Mouse (Mus musculus) cerebellum, adult 18-20 months (tissue): ENCODE results near the gene Fam98b.
A peak's percentile ranks its signal among the peaks of the same experiment; 100 is the strongest.

Source experiments
- DNase-seq, 2 experiments: peaks; one replicate each; pipeline ENCODE4 v3.0.0; 2021

Fam98b gene

DNA sequence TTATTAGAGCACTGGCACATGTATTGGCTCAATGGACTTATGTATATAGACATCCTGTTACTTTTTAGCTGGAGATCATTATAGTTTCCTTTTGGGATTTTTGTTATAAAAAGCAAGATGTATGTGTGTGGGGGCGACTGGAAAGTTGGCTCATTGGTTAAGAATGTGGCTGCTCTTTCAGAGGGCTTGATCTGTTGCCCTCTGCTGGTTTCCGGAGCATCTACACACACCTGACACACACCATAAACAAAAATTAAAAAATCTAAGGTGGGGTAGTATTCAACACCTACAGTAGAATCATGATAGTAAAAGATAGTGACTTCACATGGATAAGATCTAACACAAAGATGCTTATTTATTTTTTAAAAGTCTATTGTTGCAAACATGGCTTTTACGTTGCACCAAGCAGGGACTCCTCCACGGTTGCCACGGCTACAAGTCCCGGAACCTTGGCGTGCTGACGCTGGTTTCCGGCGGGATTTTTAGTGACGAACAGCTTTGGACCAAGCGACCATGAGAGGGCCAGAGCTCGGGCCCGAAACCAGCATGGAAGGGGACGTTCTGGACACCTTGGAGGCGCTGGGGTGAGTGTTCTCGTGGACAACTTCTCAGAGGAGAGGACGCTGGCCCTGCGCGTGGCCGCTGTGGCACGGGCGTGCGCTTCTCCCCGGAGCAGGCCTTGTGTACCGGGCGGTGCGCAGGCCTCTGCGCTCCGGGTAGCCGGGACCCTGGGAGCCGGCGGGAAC is at the start of gene Fam98b:
Gene Fam98b, plus strand, starts transcription at position 485 of the 746 bp plus-strand sequence.
- DNase-seq, result peak; percentile 82 to 89

DNA sequence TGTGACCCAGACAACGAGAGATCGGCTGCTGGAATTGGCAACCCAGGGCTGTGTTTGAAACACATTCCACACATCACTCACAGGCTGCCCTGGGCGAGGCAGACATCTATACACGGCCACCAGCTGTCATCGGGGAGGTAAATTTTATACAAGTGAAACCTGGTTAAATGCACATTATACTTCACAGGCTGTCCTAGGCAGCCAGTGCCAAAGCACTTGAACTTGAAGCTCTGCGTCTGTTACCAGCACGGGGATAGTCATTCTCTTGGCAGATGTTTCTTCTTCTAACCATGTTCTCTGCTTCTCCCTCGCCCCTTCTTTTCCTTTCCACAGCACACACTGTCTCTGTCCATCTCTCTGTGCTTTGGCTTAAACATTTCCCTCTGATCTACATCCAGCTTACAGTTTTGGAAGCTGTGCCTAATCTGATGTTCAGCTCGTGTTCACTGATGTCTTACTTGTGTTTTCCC is 48.6 kb upstream of the Fam98b start:
- no peak for DNase-seq

DNA sequence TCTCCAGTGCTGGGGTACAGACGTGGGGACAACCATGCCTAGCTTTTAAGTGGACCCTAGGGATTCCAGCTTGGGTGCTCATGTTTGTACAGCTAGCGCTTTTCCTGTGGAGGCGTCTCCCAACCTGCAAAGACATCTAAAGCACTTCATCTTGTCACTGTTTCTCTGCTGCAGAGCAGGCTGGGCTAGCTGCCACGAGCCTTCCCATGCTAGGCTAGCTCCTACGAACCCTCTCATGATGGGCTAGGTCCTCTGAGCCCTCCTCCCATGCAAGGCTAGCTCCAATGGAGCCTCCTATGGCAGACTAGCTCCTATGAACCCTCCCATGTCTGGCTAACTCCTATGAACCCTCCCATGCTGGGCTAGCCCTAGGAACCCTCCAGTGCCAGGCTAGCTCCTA is 46.2 kb upstream of the Fam98b start:
- DNase-seq, result no peak

DNA sequence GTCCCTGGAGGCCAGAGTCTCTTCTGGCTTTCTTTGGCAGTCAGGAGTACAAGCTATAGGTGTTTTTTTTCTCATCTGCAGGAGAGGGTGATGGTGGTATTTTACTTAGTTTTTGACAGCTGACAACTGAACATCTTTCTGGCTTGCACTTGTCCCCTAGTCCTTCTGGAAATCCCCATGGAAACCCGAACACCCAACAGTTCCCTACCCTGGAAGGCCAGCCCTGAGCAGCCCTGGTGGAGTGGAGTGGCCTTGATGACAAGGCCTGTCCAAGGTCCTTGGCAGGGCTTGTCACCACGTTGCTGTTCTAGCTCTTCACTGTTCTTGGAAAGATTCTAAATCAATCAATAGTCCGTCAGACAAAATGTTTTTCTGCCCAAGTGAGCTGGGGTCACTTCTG is 45.0 kb upstream of the Fam98b start:
- DNase-seq, result no peak

DNA sequence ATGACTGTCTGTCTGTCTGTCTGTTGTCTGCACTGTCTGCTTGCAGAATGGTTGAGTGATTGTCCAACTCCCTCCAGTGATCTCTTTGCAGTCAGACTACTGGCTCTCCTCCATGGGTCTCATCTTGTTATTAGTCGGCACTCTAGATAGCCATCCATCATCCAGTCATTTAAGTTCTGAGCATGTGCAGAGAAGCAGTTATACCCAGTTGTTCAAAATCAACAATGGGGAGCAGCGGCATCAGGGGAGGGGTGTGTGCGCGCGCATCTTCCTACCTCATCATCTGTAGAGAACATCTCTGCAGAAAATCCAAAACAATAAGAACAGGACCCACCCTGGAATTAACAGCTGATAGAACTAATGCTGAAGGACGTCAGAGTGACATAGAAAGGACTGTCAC is 44.5 kb upstream of the Fam98b start:
- DNase-seq, result no peak

DNA sequence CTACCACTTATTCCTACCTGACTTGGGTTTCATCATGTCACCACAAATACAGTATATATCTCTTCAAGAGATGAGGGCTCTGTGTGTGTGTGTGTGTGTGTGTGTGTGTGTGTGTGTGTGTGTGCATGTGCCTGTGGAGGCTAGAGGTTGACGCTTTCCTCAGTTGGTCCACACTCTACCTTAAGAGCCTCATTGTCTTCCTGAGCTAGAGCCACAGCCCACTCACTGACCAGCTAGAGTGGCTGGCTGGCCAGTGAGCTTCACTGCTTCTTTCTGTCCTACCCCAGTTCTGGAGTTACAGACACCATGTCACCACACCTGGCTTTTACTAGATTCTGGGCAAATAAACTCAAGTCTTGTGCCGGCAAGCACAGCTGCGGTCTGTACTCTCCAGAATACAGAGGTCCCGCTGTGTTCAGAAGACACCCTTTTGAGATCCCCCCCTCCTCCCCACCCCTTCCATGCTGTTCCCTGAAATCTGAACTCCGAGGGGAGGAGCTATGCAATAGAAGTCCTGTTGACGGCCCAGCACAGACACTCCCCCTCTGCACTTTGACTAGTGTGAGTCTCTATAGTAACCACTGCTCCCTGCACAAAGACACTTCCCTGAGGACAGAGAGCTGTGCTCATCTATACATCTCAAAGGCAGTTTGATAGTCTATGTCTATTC is 39.0 kb upstream of the Fam98b start:
- DNase-seq, result no peak

DNA sequence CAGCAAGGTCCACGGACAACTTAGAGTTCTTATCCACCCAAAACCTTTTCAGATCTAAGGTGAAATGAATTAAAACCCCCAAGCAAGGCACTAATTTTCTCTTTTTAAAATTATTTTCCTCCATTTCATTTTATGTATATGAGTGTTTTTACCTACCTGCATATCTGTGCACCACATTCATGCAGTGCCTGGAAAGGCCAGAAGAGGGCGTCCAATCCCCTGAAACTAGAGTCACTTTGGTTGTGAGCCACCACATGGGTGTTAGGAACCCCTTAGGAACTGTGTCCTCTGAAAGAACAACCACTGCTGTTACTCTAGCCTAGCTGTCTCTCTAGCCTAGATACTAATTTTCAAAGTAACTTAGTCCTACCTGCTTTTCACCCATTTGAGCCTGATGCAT is 33.4 kb upstream of the Fam98b start:
- DNase-seq, result no peak

DNA sequence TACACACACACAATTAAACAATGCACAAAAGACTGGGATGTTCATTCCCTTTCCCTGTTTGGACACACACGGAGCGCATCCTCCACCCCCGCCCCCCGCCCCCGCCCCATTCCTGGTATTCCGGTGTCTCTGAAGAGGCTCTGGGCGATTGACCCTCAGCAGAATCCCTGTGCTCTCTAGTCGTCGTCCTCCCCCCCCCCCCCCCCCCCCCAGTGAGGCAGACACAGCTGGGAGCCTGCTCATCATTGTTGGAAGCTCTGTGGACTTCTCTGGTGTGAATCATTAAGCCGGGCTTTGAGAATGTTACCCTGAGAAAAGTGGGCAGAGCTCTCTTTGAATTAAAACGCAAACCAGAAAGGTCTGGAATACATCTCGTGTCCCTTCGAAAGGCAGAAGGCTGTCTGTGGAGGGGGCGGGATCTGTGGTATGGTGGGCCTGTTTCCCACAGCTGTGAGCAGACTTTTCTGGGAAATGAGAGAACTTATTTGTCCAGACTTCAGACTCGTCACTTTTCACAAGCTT is 31.8 kb upstream of the Fam98b start:
- DNase-seq, result no peak

DNA sequence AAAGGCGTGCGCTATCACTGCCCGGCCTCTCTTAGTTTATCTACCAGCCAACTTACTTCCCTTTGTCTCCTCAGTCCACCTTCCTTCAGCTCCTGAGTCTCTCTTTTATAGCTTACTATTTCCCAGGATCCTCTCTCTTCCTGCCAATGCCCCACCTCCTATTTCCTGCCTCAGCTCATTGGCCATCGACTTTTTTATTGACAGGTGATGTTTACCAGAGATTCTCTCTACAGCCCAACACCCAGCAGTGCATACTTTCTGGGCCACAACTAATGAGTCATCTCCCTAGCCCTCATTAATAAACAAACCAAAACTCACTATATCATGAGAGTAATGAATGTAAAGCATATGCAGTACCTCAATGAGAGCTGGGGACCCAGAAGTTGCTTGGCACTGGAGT is 30.0 kb upstream of the Fam98b start:
- DNase-seq, result no peak

DNA sequence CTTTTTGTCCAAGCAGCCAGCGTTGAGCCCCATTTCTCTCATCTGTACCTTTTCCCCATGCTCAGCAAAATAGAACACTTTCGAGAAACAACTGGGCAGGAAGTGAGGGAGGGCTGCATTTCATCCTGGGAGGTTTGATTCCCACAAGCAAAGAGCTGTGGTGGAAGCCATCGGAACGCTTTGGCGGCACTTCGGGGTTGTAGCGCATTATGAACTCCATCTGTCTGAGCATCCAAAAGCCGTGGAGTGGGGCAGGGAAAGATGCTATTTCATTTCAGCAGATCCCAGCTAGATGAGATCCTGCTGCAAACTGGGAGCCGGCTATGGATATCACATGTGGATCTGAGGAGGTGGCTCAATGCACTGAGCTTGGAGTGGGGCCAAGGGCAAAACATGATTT is 26.9 kb upstream of the Fam98b start:
- no peak for DNase-seq

DNA sequence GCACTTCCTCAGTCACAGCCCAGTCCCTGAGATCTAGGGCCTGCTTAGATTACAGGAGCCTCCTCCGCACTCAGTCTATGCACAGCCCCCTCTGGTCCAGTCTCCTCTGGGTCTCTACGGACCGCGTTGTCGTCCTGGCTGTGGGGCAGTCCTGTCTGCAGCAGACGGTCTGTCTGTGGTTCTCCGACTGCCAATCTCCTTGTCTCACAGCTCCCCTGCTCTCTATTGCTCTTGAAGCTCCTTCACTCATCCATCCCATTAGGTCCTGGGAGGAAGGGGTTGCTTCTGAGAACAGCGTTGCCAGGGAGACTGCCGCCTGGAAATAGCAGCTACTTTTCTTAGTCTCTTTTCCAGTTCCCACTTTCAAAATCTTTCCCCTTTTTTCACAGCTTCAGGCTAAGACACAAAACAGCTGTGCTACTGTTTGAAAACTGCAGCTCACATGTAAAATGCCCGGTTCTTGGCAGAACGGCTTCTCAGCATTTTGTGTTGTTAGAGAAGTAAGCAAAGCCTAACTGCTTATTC is 20.9 kb upstream of the Fam98b start:
- DNase-seq, result no peak

DNA sequence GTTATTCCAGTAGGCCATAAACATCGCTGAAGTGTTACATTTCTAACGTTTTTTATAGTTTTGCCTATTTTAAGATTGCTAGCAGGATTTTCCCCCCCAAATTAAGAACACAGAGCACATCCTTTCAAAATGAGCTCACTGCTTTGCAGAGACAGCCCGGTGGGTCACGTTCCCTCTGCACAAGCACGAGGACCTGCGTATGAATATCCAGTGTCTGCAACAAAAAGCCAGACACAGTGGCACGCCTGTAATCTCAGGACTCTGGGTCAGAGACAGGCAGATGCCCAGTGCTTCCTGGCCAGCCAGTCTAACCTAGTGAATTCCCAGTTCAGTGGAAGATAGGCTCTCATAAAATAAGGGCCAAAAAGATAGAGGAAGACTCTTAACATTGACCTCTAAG is 19.3 kb upstream of the Fam98b start:
- no peak for DNase-seq

DNA sequence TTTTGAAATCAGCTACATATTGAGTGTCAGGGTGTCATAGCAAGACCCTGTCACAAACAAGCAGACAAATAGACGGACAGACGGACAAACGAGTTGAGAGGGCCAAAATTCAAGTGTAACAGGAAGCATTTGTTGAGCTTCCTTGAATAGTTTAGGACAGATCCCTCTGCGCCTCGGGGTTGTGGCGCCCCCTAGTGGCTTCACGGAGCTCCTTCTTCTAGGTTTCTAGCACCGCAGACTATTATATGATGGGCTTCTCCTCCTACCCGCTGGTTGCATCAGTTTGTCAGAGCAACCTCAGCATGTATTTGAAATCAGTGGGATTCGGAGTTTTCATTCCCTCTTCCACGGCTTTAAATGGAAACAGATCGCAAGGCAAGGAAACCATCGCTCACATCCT is 18.3 kb upstream of the Fam98b start:
- DNase-seq, result peak; percentile 72 to 84

DNA sequence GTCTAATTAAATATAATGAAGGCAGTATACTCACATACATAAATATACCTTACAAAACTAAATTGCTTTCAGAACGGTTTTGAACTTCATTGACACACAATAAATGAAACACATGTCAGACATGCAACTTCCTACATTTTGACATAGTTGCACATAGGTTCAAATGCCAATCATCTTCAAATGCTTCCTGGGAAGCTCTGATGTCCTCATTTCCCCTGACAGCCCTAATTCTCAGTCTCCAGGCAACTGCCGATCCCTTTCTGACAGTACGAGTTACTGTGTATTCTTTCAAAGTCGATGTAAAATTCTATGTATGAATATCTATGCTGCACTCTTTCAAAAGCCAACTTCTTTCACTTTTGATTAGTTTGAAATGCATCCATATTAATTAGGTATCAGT is 7.6 kb upstream of the Fam98b start:
- no peak for DNase-seq

DNA sequence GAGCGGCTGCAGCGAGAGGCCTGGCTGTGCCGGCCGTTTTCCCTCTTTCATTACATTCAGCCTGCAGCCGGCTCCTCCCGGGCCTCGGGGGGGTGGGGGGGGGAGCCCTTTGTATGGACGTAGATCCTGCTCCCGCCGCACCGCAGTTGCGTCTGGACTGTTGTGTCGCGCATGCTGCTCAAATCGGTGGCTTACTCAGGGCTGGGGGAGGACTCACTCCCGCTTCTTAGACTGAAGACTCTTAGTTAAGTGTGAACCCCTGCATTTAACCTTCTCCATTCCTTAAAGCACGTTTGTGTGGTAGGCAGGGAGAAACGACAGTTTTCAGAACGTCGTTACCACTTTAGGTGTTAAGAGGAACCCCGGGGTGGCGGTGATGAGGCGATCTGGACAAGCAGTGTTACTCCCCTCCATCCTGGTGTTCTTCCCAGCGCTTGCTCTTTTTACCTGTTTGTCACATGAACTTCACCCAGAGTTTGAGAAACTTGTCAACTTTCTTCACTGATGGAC is 517 bp downstream of the Fam98b start:
- no peak for DNase-seq

DNA sequence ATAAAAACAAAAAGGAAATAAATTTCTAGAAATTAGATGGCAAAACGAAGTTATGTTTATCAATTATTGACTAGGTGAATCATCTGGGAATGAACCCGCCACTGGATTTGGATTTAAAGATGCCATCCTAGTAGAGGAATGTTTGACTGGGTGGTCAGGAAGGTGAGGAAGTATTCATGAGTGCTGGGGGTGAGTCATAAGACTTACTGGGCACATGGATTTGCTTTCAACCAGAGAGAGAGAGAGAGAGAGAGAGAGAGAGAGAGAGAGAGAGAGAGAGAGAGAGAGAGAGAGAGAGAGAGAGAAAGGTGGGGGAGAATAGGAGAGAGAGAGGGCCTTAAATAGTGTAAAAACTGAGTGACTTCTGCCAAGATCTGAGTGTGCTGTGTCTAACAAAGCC is 5.9 kb downstream of the Fam98b start:
- no peak for DNase-seq

DNA sequence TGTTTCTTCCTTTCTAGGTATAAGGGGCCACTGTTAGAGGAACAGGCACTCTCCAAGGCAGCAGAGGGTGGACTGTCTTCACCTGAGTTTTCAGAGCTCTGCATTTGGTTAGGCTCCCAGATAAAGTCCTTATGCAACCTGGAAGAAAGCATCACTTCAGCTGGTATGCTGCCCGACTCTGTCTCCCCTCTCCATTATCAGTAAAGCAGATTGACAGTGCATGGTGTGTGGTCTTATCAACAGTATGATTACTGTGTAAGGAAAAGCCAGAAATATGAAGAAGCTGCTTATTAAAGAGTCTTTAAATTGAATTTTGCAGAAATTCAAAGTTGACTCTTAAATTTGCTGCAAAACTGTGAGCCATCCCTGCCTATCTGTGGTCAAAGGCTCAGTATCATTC is 8.1 kb downstream of the Fam98b start:
- no peak for DNase-seq

DNA sequence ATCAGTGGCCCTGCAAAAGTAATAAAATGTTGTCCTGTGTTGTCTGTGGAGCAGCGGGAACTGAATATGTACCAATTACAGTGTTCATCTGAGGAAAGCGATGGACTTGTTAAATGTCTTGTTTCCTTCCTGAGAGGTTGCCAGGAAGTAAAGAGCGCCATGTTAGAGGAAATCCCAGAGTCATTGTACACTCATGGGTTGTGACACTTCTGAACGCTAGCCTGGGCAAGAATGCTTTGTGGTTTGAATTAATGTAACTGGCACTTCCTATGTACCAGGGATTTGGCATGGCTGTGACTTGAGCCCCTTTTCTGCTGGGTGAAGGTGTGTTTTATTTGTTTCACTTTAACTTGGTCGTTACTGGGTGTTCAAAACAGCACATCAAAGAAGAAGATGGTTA is 12.6 kb downstream of the Fam98b start:
- DNase-seq, result no peak

DNA sequence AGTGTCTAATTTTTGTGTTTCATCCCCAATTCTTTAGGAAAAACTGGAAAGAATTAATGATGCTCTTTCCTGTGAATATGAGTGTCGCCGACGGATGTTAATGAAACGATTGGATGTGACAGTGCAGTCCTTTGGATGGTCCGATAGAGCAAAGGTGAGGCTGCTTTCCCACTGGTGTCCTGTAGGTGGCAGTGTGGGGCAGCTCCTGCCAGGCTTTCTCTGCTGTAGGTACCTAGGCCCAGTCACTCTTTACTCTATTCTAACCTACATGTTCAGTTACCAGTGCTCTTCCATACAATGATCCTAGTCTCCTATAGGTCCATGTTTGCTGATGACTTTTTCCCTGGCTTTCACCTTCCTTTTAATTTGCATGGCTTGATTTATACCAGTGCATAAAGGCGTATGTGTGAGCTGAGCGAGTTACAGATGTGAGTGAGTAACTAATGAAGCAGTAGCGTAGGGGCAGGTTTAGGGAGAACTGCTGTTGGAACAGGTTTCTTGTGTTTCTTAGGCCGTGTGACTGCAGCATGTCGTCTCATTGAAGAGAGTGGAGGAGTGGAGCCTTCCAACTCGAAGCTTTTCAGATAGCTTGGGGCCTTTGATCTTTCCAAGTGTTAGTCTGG is 14.4 kb downstream of the Fam98b start:
- peak; percentile 67 to 78 for DNase-seq

DNA sequence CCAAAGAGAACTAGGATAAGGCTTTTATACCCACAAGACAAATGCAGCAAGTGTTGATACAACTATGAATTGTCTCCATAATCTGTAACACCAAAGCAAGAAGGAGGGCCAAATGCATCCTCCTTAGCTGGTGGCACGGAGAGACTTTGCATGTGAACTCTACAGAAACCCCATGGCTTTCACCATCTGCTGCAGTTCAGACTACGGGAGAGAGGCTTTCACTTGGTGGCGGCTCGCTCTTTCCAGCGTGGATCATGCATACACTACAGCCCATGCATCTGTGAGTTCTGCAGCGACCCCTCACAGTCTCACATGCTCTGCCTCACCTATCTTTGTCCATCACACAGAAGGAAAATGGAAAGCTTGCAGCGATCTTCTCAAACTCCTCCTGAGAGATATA is 38.8 kb downstream of the Fam98b start:
- peak; percentile 38 to 55 for DNase-seq

DNA sequence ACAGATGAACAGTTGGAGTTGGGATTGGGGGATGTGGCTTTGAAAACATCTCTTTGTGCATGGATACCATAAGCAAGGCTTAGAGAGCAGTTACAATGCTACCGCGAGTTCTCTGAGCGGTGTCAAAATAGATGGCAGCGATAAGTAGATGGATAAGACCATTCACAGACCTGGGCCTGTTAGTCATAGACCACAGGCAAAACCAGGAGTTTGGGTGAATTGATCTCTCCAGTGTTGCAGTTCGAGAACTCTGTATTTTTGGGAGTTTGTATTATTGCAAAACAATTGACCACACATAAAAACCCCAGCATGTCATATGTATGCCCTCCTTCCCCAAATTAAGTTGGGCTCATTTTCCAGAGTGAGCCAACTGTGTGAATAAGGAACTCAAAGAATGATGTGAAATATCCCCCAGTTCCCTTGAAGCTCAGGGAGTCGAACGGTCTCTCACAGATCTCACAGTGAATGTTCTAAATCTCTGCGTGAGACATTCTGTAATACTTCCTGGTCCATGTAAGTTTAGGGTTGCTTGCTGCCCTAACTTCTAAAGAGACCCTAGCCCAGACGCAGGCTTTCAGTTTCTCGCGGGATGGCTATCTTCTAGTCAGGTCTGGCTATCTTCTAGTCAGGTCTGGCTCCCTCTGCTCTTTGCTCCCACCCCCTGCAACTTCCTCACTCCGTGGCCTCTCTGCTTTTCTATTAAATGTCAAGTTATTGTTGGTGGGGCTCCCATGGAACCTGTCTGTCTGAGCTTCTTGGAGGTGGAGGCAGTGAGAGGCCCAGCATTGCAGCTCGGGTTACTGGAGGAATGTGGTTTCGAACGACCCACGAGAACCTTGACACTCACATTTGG is 50.3 kb downstream of the Fam98b start:
- DNase-seq, result no peak
